Mouse (Mus musculus): Measurements from ENCODE around the gene Ankar. TPM values are rescaled to one million over a fixed set of nuclear protein-coding genes. Genes with fewer than 3 reads are reported as not detected.

Gene Ankar
- polyA plus RNA-seq, 1 experiment from 2014 or later: not detected

DNA sequence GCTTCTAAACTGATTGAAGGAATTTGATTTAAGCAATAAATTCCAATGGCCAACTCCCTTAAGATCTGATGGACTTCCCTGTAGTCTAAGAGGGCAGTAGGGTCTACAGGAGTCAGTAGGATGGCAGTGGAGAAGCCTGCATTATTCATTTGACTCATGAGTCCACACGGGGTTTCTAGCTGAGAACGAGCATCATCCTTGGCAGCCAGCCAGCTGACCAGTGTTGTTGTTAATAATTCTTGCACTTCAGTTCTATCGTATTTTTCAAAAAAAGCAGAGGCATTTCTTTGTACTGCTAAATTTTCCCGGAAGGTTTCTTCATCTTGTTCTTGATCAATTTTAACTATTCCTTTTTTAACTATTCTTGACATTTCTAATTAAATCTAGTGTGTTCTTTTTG lies 1.7 kb downstream of the Ankar start:
- no peaks in the 10 kb centered on the region for H3K27me3 ChIP-seq
- H3K27ac ChIP-seq (replicated peaks): no peak overlapping the region
- H3K4me1 ChIP-seq (replicated peaks): no peaks in the 10 kb centered on the region
- no peaks in the 10 kb centered on the region for H3K9me3 ChIP-seq
- WGBS: 56% methylated on average over 4 of the region's 4 CpGs
- no peak overlapping the region for H3K4me2 ChIP-seq
- no peak overlapping the region for H3K9ac ChIP-seq
- ATAC-seq (ENCODE audit: low read depth): no peak
- H3K36me3 ChIP-seq: no peaks in the 10 kb centered on the region
- H3K4me3 ChIP-seq: no peak overlapping the region

DNA sequence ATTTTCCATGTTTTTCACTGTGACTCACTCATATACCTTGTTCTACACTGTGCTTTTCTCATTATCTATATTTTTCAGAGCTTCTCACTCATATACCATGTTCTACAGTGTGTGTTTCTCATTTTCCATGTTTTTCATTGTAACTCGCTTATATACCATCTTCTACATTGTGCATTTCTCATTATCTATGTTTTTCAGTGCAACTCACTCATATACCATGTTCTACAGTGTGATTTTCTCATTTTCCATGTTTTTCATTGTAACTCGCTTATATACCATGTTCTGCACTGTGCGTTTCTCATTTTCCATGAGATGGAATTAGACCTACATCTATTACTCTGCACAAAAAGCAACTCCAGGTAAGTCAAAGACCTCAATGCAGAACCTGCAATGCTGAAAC lies 4.1 kb downstream of the Ankar start:
- no peaks in the 10 kb centered on the region for H3K4me1 ChIP-seq (replicated peaks)
- no peak overlapping the region for H3K27ac ChIP-seq (replicated peaks)
- no peak overlapping the region for H3K4me3 ChIP-seq
- H3K9me3 ChIP-seq: no peaks in the 10 kb centered on the region
- H3K9ac ChIP-seq: no peak overlapping the region
- 54% methylated on average over 3 of the region's 3 CpGs for WGBS
- no peaks in the 10 kb centered on the region for H3K36me3 ChIP-seq
- H3K4me2 ChIP-seq: no peak overlapping the region
- H3K27me3 ChIP-seq: no peaks in the 10 kb centered on the region
- no peak for ATAC-seq (ENCODE audit: low read depth)

DNA sequence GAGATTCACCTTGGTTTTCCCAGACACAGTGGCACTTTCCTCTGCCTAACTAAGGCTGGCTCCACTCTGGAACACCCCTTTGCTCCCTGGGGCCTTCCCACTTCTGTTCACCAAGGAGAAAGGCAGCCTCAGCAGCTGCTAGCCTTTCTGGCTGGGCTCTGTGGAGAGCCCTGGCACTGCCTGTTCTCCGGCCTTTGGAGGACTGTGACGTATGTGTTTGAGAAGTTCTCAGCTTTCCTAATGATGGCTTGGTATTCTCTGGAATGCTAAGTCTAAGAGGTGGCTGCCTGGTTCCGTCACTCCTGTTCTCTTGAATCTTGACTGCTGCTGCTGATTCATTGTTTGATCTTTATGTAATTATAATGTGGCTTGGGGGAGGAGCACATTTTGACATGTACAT lies 27.3 kb downstream of the Ankar start:
- no peak overlapping the region for H3K4me2 ChIP-seq
- no peak overlapping the region for H3K4me3 ChIP-seq
- ATAC-seq (ENCODE audit: low read depth): no peak
- WGBS: 61% methylated on average over 3 of the region's 3 CpGs
- no peaks in the 10 kb centered on the region for H3K9me3 ChIP-seq
- H3K9ac ChIP-seq: no peak overlapping the region
- no peaks in the 10 kb centered on the region for H3K36me3 ChIP-seq
- no peak overlapping the region for H3K27ac ChIP-seq (replicated peaks)
- H3K4me1 ChIP-seq (replicated peaks): no peaks in the 10 kb centered on the region
- H3K27me3 ChIP-seq: no peaks in the 10 kb centered on the region

DNA sequence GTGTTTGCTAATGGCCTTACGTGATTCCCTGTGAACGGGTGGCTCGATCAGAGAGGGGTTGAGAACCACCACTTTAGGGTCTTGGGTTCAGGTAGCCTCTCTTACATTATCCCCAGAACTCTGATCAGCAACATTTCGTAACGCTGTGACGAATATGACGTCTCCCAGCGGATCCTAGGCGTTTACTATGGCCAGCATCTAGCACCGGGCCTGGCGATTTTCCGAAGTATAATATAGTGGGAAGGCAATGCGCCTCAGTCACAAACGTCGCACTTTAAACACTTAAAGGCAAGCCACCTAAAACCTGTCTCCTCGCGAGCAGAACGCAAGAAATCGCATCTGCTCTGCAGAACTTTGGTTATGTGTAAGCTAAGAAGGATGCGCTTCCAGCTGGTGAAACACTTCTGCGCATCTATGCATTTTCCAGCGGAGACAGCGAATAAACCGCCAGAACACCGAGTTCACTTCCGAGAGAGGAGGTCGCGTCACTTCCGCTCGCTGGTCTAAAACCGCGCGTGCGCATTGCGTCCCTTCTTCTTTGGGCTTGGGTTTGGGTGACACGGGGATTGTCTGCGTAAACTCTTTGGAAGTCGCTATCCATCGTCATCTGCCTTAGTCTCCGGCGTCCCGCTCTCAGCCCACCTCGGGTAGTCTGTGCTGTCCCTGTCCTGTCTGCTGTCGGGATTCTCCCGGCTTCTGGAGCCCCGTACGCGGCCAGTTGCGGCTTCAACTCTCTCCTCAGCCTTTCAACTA lies 59.5 kb downstream of the Ankar start:
- ATAC-seq (ENCODE audit: low read depth): peak; percentile 79
- WGBS: 43% methylated on average over 49 of the region's 49 CpGs
- H3K4me2 ChIP-seq: peak overlapping the region; percentile 57
- no peaks in the 10 kb centered on the region for H3K9me3 ChIP-seq
- H3K9ac ChIP-seq: peak overlapping the region; percentile 53
- H3K27me3 ChIP-seq: no peaks in the 10 kb centered on the region
- H3K36me3 ChIP-seq: no peaks in the 10 kb centered on the region
- peak overlapping the region; percentile 34 for H3K4me3 ChIP-seq
- H3K27ac ChIP-seq (replicated peaks): peak overlapping the region; percentile 67
- H3K4me1 ChIP-seq (replicated peaks): no peaks in the 10 kb centered on the region

DNA sequence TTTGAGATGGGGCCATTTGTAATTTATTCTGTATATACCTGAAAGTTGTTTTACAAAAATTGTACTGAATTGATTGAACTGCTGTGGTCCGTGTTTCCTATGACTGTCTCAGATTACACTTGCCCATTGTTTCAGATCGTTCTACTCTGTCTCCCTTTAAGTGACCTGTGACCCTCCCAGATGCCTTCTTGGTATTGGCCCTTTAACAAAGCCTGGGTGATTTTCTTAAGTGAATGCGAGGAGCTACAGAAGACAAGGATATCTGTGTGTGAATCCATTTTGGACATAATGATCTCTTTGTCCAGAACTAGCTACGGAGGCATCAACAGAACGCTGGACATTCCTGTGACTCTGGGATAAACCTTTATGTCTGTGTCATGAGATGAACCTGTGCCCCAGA lies 65.2 kb downstream of the Ankar start:
- H3K9me3 ChIP-seq: no peaks in the 10 kb centered on the region
- H3K27ac ChIP-seq (replicated peaks): no peak overlapping the region
- WGBS: 19% methylated on average over 5 of the region's 5 CpGs
- no peak overlapping the region for H3K9ac ChIP-seq
- no peak for ATAC-seq (ENCODE audit: low read depth)
- H3K4me1 ChIP-seq (replicated peaks): no peaks in the 10 kb centered on the region
- H3K4me3 ChIP-seq: no peak overlapping the region
- H3K4me2 ChIP-seq: no peak overlapping the region
- H3K27me3 ChIP-seq: no peaks in the 10 kb centered on the region
- H3K36me3 ChIP-seq: peaks cover 38% of the 10 kb centered on the region

DNA sequence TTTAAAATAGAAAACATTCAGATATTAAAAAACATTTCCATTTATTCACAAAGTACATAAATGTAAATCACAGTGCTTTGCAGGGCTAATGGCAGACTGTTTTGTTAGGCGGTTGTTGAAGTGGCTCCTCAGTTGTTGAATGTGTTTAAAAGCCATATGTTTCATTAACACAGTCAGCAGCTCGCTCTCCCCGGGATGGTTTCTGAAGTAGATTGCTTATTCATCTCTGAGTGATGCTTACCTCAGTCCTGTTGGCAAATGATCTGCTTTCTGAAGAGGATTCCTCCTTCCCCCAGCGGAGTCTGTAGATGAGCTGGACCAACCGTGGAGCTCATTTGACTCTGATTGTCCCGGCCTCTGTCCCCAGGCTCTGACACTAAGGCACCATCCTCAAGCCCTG lies 88.2 kb downstream of the Ankar start:
- Histone ChIP-seq H3K9me3 (no peaks in the 10 kb centered on the region), H3K4me2 (no peak overlapping the region), H3K4me3 (no peak overlapping the region), H3K27me3 (no peaks in the 10 kb centered on the region), H3K27ac (replicated peaks) (no peak overlapping the region), H3K36me3 (peaks cover 66% of the 10 kb centered on the region), H3K4me1 (replicated peaks) (peaks cover 19% of the 10 kb centered on the region), H3K9ac (no peak overlapping the region)
- no peak for ATAC-seq (ENCODE audit: low read depth)
- 83% methylated on average over 6 of the region's 6 CpGs for WGBS

DNA sequence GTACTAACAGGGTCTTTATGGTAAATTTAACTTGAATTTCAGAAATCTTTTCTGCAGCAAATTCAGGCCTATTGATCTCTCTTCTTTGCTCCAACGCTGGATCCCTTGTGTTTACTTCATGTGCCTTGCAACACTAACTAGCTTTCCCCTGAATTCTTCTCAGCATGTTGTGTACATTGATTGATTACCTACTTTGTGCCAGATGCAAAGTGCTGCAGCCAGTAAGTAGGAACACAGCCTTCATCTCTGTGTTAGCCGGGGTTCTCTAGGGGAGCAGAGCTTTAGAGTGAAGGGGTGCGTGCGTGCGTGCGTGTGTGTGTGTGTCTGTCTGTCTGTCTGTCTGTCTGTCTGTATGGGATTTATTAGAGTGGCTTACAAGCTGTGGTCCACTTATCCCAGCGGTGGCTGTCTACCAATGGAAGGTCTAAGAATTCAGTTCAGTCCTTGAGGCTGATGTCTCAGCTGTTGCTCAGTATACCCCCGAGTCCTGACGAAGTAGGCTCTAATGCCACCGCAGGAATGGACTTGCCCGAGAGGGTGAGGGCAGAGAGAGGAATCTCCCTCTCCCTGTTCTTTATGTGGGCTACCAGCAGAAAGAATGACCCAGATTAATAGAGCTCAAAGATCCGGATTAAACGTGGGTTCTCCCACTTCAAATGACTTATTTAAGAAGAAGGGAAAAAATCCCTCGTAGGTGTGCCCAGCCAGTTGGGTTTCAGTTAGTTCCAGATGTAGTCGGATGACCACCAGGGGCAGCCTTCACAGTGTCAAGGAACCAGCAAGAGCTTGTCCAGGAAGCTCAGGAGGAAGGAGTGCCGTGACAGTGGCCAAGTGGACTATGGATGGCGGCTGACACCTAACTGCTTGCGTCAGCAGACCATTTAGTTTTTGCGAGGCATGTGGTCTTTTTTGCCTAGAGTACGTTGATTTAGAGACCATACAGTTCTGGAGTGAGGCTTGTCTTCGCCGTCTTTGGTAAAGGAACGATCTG lies 90.2 kb downstream of the Ankar start:
- H3K36me3 ChIP-seq: peaks cover 49% of the 10 kb centered on the region
- H3K4me1 ChIP-seq (replicated peaks): peaks cover 28% of the 10 kb centered on the region
- ATAC-seq (ENCODE audit: low read depth): peak; percentile 52; the same call in 1 of the 2 replicates
- 65% methylated on average over 23 of the region's 23 CpGs for WGBS
- no peak overlapping the region for H3K4me2 ChIP-seq
- no peak overlapping the region for H3K4me3 ChIP-seq
- no peaks in the 10 kb centered on the region for H3K9me3 ChIP-seq
- H3K27me3 ChIP-seq: no peaks in the 10 kb centered on the region
- H3K27ac ChIP-seq (replicated peaks): peak overlapping the region; percentile 56
- no peak overlapping the region for H3K9ac ChIP-seq

DNA sequence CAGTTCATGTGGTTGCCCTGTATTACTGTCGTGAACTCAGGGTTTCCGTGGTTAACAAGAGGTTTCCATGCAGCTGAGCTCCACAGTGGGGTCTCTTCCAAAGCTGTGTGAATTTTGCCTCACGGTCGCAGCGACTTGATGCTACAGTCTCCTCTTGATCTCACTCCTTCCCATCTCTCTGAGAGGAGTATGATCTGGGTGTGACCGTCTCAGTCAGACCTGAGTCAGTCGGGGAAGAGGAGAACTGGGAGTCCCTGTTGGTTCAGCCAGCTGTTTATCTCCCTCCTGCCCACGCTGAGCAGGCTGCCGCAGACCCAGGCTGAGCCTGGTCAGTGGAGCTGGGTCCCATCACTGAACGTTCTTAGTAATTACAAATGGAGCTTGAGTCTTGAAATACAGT lies 91.2 kb downstream of the Ankar start:
- no peak overlapping the region for H3K27ac ChIP-seq (replicated peaks)
- H3K9me3 ChIP-seq: no peaks in the 10 kb centered on the region
- H3K4me1 ChIP-seq (replicated peaks): peaks cover 28% of the 10 kb centered on the region
- 71% methylated on average over 10 of the region's 10 CpGs for WGBS
- H3K4me3 ChIP-seq: no peak overlapping the region
- H3K27me3 ChIP-seq: no peaks in the 10 kb centered on the region
- H3K9ac ChIP-seq: no peak overlapping the region
- peaks cover 41% of the 10 kb centered on the region for H3K36me3 ChIP-seq
- H3K4me2 ChIP-seq: no peak overlapping the region
- ATAC-seq (ENCODE audit: low read depth): no peak

DNA sequence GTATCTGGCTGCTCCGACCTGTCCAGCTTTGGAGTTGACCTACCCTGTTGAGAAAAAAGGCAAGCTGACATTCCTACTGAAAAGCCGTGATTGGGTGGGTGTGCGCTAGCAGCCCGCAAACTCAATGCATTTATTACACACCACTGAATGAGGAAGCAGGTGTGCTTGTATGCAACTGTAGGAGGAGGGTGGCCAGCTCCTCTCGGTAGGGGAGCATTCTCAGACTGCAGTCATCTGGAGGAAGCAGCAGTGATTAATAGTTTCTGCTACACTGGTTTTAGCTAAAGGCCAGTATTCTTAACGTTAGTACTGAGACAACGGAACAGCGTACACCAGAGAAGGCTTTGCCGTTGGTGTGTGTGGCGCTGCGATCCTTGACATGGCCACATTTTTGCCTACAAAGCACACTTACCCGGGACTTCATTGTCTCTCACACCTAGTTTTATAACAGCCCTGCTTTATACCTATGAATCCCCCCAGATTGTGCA lies 94.1 kb downstream of the Ankar start:
- no peaks in the 10 kb centered on the region for H3K9me3 ChIP-seq
- peak overlapping the region; percentile 24; the same call in 1 of the 2 replicates for H3K27ac ChIP-seq (replicated peaks)
- peaks cover 34% of the 10 kb centered on the region for H3K36me3 ChIP-seq
- H3K4me1 ChIP-seq (replicated peaks): peaks cover 28% of the 10 kb centered on the region
- no peaks in the 10 kb centered on the region for H3K27me3 ChIP-seq
- H3K9ac ChIP-seq: no peak overlapping the region
- ATAC-seq (ENCODE audit: low read depth): no peak
- no peak overlapping the region for H3K4me3 ChIP-seq
- 30% methylated on average over 12 of the region's 12 CpGs for WGBS
- H3K4me2 ChIP-seq: no peak overlapping the region

DNA sequence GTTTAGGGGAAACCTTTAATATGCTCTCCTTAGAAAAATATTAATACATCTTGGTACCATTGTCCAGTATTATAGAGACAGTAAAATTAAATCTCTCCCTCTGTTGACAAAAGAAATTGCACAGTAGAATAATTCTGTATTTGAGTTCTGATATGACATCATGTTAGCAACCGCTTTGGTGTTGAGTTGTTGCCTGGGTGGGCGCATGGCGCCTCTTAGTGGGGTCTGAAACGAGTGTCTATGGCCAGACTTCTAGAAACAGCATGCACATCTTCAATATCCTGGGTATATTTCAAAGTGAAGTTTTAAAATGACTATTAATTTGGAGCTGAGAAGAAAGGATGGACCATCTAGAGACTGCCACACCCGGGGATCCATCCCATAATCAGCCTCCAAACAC lies 97.6 kb downstream of the Ankar start:
- H3K4me2 ChIP-seq: no peak overlapping the region
- ATAC-seq (ENCODE audit: low read depth): no peak
- no peak overlapping the region for H3K4me3 ChIP-seq
- H3K9ac ChIP-seq: no peak overlapping the region
- H3K27me3 ChIP-seq: no peaks in the 10 kb centered on the region
- no peaks in the 10 kb centered on the region for H3K9me3 ChIP-seq
- H3K27ac ChIP-seq (replicated peaks): no peak overlapping the region
- peaks cover 61% of the 10 kb centered on the region for H3K36me3 ChIP-seq
- 96% methylated on average over 5 of the region's 5 CpGs for WGBS
- H3K4me1 ChIP-seq (replicated peaks): peaks cover 20% of the 10 kb centered on the region

DNA sequence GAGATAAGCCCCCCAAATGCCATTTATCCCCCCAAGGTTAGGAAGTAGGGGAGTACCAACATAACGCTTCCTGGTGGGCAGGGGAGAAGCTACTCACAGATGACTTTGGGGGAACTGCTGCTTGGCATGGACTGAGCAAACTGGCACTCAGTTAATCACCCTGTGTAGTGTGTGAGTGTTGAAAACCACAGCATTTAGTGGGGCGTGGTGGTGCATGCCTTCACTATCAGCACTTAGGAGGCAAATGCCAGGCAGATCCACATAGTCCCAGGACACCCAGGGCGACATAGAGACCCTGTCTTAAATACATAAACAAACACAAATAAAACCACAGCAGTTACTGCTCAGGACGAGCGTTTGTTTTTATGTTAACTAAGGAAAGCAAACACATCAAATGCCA lies 98.2 kb downstream of the Ankar start:
- 89% methylated on average over 5 of the region's 5 CpGs for WGBS
- Histone ChIP-seq H3K36me3 (peaks cover 64% of the 10 kb centered on the region), H3K27ac (replicated peaks) (no peak overlapping the region), H3K4me2 (no peak overlapping the region), H3K9ac (no peak overlapping the region), H3K27me3 (no peaks in the 10 kb centered on the region), H3K4me3 (no peak overlapping the region), H3K4me1 (replicated peaks) (peaks cover 20% of the 10 kb centered on the region), H3K9me3 (no peaks in the 10 kb centered on the region)
- ATAC-seq (ENCODE audit: low read depth): no peak

DNA sequence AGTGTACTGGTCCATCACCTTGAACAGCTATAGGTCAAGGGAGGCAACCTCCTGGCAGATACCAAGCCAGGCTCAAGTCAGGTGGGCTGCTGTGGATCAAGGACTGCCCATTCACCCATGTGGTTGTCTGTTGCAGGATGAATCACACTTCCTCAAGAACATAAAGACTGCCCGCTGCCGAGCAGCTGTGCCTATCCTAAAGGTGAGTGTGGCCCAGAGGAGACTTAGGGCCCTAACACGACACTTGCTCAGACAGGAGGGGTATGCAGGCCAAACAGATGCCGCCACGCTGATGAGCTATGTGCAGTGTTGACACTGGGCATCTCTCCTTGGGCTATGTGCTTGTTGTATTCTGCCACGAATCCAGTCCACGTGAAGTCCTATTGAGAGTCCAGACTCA lies 99.1 kb downstream of the Ankar start:
- Histone ChIP-seq H3K4me2 (no peak overlapping the region), H3K27ac (replicated peaks) (no peak overlapping the region), H3K4me1 (replicated peaks) (peaks cover 16% of the 10 kb centered on the region), H3K9me3 (no peaks in the 10 kb centered on the region), H3K4me3 (no peak overlapping the region), H3K9ac (no peak overlapping the region), H3K36me3 (peaks cover 72% of the 10 kb centered on the region), H3K27me3 (no peaks in the 10 kb centered on the region)
- WGBS: 94% methylated on average over 7 of the region's 7 CpGs
- no peak for ATAC-seq (ENCODE audit: low read depth)
